Mouse (Mus musculus): ENCODE measurements around the gene Swap70. TPM values are rescaled to one million over a fixed set of nuclear protein-coding genes. Genes with fewer than 3 reads are reported as not detected.

Gene Swap70
- total and polyA plus RNA-seq, 3 experiments, result 56.0 to 233 (median 78.3) TPM

DNA sequence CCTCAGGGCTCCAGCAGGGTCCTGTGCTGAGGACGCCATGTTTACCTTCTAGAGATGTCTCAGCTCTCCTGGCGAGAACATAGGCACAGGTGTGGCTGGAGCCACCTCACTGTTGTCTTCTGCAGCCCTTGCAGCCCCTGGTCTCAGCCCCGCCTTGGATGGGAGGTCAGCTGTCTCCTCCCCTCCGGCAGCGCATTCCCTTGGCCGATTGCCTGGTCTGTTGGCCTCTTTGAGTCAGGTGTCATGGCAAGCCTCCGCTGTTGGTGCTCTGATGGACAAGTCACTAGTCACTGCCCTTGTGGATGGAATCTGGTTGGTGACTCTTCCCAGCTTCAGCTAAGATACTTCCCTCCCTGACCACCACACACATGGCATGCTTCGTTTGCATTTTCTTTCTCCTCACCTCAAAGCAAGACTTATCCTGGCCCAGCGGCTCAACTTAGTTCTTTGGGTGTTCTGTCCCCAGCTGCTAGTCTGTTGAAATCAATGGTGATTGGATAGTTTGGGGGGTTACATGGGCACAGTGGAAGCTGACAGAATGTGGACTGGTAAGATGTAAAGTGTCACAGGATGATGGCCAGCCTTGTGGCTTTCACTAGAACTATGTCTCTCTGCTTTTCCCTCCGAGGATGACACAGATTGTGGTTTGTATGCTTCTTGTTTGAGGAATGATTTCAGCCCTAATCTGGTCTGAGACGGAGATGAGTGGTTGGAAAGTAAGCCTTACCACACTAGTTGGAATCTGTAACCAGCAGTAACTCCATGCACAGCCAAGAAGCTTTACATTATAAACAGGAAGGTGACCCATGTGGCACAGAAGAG, 60.1 kb downstream of the Swap70 start:
- no peak for TF ChIP-seq GATA1 (IDR thresholded peaks at IDR 0.05; ENCODE audit: borderline replicate concordance, low read length)
- no peak overlapping the region for H3K4me3 ChIP-seq (ENCODE audit: low read depth, low read length)
- H3K4me1 ChIP-seq (ENCODE audit: insufficient read depth, low read depth, low read length), result peaks cover 4% of the 10 kb centered on the region; the same call in 1 of the 2 replicates
- ATAC-seq (ENCODE audit: extremely low read depth, insufficient number of reproducible peaks, low FRiP score, poor library complexity, severe bottlenecking), result no peak
- H3K27me3 ChIP-seq (ENCODE audit: insufficient read depth, low read length), result no peaks in the 10 kb centered on the region
- DNase-seq (ENCODE audit: low spot score), result no peak
- H3K9me3 ChIP-seq (replicated peaks), result no peaks in the 10 kb centered on the region
- H3K36me3 ChIP-seq (replicated peaks), result peaks cover 94% of the 10 kb centered on the region

DNA sequence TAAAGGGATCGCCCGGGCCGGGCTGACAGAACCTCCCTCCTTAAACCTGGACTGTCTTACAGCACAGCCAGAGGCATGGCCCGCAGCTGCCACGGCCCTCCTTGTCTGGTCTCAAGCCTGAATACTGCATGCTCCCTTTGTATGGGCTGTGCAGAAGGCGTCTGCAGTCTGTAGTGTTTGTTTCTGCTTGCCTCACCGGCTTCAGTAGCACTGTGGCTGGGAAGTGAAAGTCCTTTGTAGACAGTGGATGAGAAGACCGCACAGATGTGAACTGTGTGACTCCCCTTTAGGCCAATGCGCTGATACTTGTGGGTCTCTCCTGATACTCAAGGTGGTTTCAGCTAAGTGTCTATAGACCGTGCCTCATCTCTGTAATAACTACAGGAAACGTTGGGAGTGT, 61.3 kb downstream of the Swap70 start:
- H3K9me3 ChIP-seq (replicated peaks), result no peaks in the 10 kb centered on the region
- H3K27me3 ChIP-seq (ENCODE audit: insufficient read depth, low read length), result 0 out of 2 replicates have a peak, but pooled peaks cover 2% of the 10 kb centered on the region
- no peak overlapping the region for H3K4me3 ChIP-seq (ENCODE audit: low read depth, low read length)
- H3K36me3 ChIP-seq (replicated peaks), result peaks cover 83% of the 10 kb centered on the region
- no peak for DNase-seq (ENCODE audit: low spot score)
- TF ChIP-seq POLR2AphosphoS5 (IDR thresholded peaks at IDR 0.05; ENCODE audit: insufficient replicate concordance, low read depth, low read length) (no peak), GATA2 (IDR thresholded peaks at IDR 0.05; ENCODE audit: borderline replicate concordance, low read depth, low read length) (no peak), GATA1 (IDR thresholded peaks at IDR 0.05; ENCODE audit: borderline replicate concordance, low read length) (no peak), TAL1 (conservative IDR thresholded peaks at IDR 0.05; ENCODE audit: low read depth, low read length) (no peak), CTCF (IDR thresholded peaks at IDR 0.05; ENCODE audit: low read depth, low read length) (no peak)
- H3K4me1 ChIP-seq (ENCODE audit: insufficient read depth, low read depth, low read length), result peaks cover 7% of the 10 kb centered on the region; the same call in 1 of the 2 replicates
- no peak for ATAC-seq (ENCODE audit: extremely low read depth, insufficient number of reproducible peaks, low FRiP score, poor library complexity, severe bottlenecking)

DNA sequence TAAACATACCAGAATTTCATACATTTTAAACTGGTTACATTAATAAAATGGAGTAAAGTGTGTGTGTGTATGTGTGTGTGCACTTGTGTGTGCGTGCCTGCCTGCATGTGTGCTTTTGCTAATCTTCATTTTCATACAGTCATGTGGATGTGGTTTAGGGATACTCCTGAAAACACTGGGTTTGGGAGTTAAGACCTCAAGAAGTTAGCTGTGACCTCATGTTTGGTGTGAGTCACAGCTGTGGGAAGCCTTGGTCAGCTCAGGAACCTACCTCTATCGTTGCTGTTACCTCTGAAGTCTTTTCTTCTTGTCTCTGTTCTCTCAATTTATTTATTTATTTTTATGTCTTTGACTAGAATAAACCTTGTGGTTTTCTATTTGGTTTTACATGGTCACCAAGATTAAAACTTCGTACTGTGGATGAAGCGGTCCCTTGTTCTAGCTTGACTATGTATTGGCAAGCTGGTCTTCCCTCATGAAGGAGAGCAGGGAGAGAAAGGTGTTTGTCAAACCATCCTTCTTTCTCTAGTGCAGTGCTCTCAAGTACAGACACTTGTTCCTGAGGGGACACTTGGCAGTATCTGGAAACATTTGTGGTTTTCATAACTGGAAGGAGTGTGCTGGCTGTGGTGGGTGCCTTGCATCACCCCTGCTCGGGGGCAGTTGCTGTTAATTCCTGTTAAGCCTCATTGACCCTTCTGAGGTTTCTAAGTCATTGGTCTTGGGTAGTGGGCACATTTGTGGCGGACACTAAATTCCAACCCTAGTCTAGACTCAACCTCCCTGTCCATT, 62.2 kb downstream of the Swap70 start:
- no peak for ATAC-seq (ENCODE audit: extremely low read depth, insufficient number of reproducible peaks, low FRiP score, poor library complexity, severe bottlenecking)
- H3K9me3 ChIP-seq (replicated peaks), result no peaks in the 10 kb centered on the region
- H3K36me3 ChIP-seq (replicated peaks), result peaks cover 74% of the 10 kb centered on the region
- no peak for TF ChIP-seq POLR2AphosphoS5 (IDR thresholded peaks at IDR 0.05; ENCODE audit: insufficient replicate concordance, low read depth, low read length)
- no peak for TF ChIP-seq TAL1 (conservative IDR thresholded peaks at IDR 0.05; ENCODE audit: low read depth, low read length)
- no peak for TF ChIP-seq GATA1 (IDR thresholded peaks at IDR 0.05; ENCODE audit: borderline replicate concordance, low read length)
- TF ChIP-seq CTCF (IDR thresholded peaks at IDR 0.05; ENCODE audit: low read depth, low read length), result no peak
- TF ChIP-seq GATA2 (IDR thresholded peaks at IDR 0.05; ENCODE audit: borderline replicate concordance, low read depth, low read length), result no peak
- H3K4me3 ChIP-seq (ENCODE audit: low read depth, low read length), result no peak overlapping the region
- no peak for DNase-seq (ENCODE audit: low spot score)
- peaks cover 6% of the 10 kb centered on the region; the same call in 1 of the 2 replicates for H3K27me3 ChIP-seq (ENCODE audit: insufficient read depth, low read length)
- H3K4me1 ChIP-seq (ENCODE audit: insufficient read depth, low read depth, low read length), result peaks cover 7% of the 10 kb centered on the region; the same call in 1 of the 2 replicates

DNA sequence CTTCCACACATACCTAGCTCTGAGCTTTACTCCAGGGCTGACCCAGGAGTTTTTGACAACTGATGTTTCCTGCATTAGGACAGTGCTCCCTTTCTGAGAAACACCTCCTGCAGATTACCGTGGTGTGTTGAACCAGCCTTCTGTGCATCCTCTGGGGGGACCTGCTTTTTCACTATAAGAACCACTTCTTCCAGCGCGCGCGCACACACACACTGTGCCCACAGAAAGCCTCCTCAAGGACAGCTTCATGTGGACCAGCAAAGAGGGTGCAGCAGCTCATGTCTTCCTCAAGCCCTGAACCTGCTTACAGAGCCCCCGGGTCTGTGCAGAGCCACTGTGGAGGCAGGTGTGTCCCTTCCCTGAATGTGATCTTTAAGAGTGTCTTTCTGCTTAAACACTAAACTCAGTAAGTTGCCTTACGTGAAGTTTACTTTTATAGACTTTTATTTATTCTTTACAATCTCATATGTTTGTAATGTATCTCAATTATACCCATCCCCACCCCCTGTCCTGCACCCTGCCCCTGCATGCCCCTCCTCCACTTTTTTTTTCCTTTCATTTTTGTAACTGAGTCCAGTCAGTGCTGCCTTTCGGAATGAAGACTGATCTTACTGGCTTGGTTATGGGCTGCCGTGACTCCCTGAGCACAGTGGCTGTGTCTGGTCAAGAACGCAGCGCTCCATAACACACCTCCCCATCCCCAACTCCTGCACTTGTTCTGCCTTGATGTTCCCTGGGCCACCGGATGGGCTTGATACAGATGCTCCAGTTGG, 63.8 kb downstream of the Swap70 start:
- TF ChIP-seq TAL1 (conservative IDR thresholded peaks at IDR 0.05; ENCODE audit: low read depth, low read length) (no peak), GATA2 (IDR thresholded peaks at IDR 0.05; ENCODE audit: borderline replicate concordance, low read depth, low read length) (no peak), POLR2AphosphoS5 (IDR thresholded peaks at IDR 0.05; ENCODE audit: insufficient replicate concordance, low read depth, low read length) (no peak), GATA1 (IDR thresholded peaks at IDR 0.05; ENCODE audit: borderline replicate concordance, low read length) (no peak), CTCF (IDR thresholded peaks at IDR 0.05; ENCODE audit: low read depth, low read length) (no peak)

DNA sequence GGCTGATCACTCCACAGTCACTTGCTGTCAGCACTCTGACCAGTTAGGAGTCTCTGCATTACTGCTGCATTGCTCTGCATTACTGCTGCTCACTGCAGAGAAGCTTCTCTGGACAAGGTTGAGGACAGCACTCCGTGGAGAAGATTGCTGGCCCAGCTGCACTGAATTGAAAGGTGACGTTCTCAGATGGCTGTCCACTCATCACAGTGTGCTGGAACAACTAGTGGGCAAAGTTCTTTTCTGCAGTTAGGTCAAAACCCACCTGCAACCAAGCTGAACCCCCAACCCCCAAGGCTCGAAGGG, 64.3 kb downstream of the Swap70 start:
- Histone ChIP-seq H3K4me1 (ENCODE audit: insufficient read depth, low read depth, low read length) (peaks cover 7% of the 10 kb centered on the region; the same call in 1 of the 2 replicates), H3K36me3 (replicated peaks) (peaks cover 53% of the 10 kb centered on the region), H3K27me3 (ENCODE audit: insufficient read depth, low read length) (peaks cover 8% of the 10 kb centered on the region; the same call in 1 of the 2 replicates), H3K9me3 (replicated peaks) (no peaks in the 10 kb centered on the region), H3K4me3 (ENCODE audit: low read depth, low read length) (no peak overlapping the region)
- TF ChIP-seq GATA2 (IDR thresholded peaks at IDR 0.05; ENCODE audit: borderline replicate concordance, low read depth, low read length) (no peak), POLR2AphosphoS5 (IDR thresholded peaks at IDR 0.05; ENCODE audit: insufficient replicate concordance, low read depth, low read length) (no peak), CTCF (IDR thresholded peaks at IDR 0.05; ENCODE audit: low read depth, low read length) (no peak), TAL1 (conservative IDR thresholded peaks at IDR 0.05; ENCODE audit: low read depth, low read length) (no peak), GATA1 (IDR thresholded peaks at IDR 0.05; ENCODE audit: borderline replicate concordance, low read length) (no peak)
- no peak for DNase-seq (ENCODE audit: low spot score)
- no peak for ATAC-seq (ENCODE audit: extremely low read depth, insufficient number of reproducible peaks, low FRiP score, poor library complexity, severe bottlenecking)

More for the DNA sequence above, 63.8 kb downstream of the Swap70 start:
- H3K9me3 ChIP-seq (replicated peaks), result no peaks in the 10 kb centered on the region
- H3K27me3 ChIP-seq (ENCODE audit: insufficient read depth, low read length), result peaks cover 8% of the 10 kb centered on the region; the same call in 1 of the 2 replicates
- no peak overlapping the region for H3K4me3 ChIP-seq (ENCODE audit: low read depth, low read length)
- peaks cover 58% of the 10 kb centered on the region for H3K36me3 ChIP-seq (replicated peaks)
- peaks cover 7% of the 10 kb centered on the region; the same call in 1 of the 2 replicates for H3K4me1 ChIP-seq (ENCODE audit: insufficient read depth, low read depth, low read length)
- ATAC-seq (ENCODE audit: extremely low read depth, insufficient number of reproducible peaks, low FRiP score, poor library complexity, severe bottlenecking) (no peak), DNase-seq (ENCODE audit: low spot score) (no peak)

Measured in G1E (cell line).